Comparison of ENCODE assay signal across 22 mouse cellular contexts in the genomic region with DNA sequence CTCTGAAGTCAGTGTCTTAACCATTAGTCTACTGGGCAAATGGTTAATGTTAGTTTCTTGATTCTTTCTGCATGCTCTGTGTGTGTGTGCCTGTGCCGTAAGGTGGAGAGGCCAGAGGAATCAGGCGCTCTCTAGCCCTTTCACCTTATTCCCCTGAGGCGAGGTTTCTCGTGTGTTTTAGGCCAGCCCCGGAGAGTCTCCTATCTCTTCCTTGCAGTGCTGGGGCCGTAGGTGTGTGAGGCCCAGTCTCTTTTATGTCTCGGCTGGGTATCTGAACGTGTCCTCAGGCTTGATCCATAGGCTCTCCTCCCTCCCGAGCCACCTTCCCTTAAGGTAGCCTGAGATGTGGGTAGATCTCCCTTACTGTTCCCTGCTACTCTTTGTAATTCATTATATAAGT. TPM values are rescaled to one million over a fixed set of nuclear protein-coding genes. Genes with fewer than 3 reads are reported as not detected.
DNase-seq lines count a peak whose midpoint lies in the region; ATAC-seq lines count a peak whose summit lies in the region.
"Had no signal": no experiment of that assay in that cellular context is flagged by ENCODE, and none has a peak within 500 bp of the region (broad histone marks: within the 10 kb centered on the region; RNA-seq: fewer than 3 reads in every experiment).

No protein-coding gene starts in this region.

- no peaks in the 10 kb centered on the region for H3K27me3 ChIP-seq in liver, embryonic 11.5 days (replicated peaks; ENCODE audit: control insufficient read depth, insufficient read depth, low read length)
- H3K27me3 ChIP-seq: hindbrain, embryonic 13.5 days; limb, embryonic 12.5 days; lung, embryonic 15.5 days; midbrain, embryonic 13.5 days had no signal

- peaks cover 18% of the 10 kb centered on the region for H3K4me1 ChIP-seq in liver, embryonic 11.5 days (replicated peaks; ENCODE audit: control insufficient read depth, insufficient read depth, low read length)
- H3K4me1 ChIP-seq: midbrain, embryonic 13.5 days had no signal

- H3K4me2 ChIP-seq in liver, embryonic 11.5 days: peak overlapping the region; percentile 49
- H3K4me2 ChIP-seq: hindbrain, embryonic 13.5 days; limb, embryonic 12.5 days; lung, embryonic 15.5 days; midbrain, embryonic 13.5 days had no signal

- peak; percentile 57 for DNase-seq in heart, adult 11 months
- DNase-seq in heart, adult 8-10 months (ENCODE audit: low spot score): no peak
- DNase-seq in c-Kit-positive CD71-positive TER-119-positive erythroid progenitor cells, embryonic 14.5 days (ENCODE audit: low spot score): peak; percentile 76
- DNase-seq in liver, embryonic 11.5 days (ENCODE audit: low spot score): no peak
- DNase-seq in Muller cell, postnatal 12 days (ENCODE audit: inconsistent ontology term): no peak
- DNase-seq in urinary bladder, adult 18-20 months (ENCODE audit: low spot score in 2 of 2): no peak
- DNase-seq in cerebellum, adult 9-11 months: no peak
- DNase-seq: adrenal gland, adult 8-10 months; cerebellum, adult 11-12 months; gastrocnemius, postnatal 14 days; kidney, adult 11 months; kidney, postnatal 25 days; retina, postnatal 1 day had no signal

- WGBS in liver, embryonic 11.5 days: 33% methylated on average over 9 of the region's 9 CpGs

- peak overlapping the region; percentile 68; the same call in 1 of the 2 replicates for H3K27ac ChIP-seq in liver, embryonic 11.5 days (ENCODE audit: low read depth, low read length)
- H3K27ac ChIP-seq: hindbrain, embryonic 13.5 days; left cerebral cortex, adult 2 months; limb, embryonic 12.5 days; lung, embryonic 15.5 days; macrophage; midbrain, embryonic 13.5 days had no signal

- H3K4me3 ChIP-seq in liver, embryonic 11.5 days (ENCODE audit: low read depth, low read length): no peak overlapping the region
- H3K4me3 ChIP-seq: hindbrain, embryonic 13.5 days; left cerebral cortex, adult 2 months; limb, embryonic 12.5 days; lung, embryonic 15.5 days; midbrain, embryonic 13.5 days; myocyte had no signal

- H3K36me3 ChIP-seq in liver, embryonic 11.5 days (ENCODE audit: control insufficient read depth, insufficient read depth, low read length): no peaks in the 10 kb centered on the region
- H3K36me3 ChIP-seq: hindbrain, embryonic 13.5 days; midbrain, embryonic 13.5 days had no signal

- H3K9me3 ChIP-seq in liver, embryonic 11.5 days (ENCODE audit: control insufficient read depth, low read length): no peaks in the 10 kb centered on the region
- H3K9me3 ChIP-seq: hindbrain, embryonic 13.5 days; limb, embryonic 12.5 days; lung, embryonic 15.5 days; midbrain, embryonic 13.5 days had no signal

- H3K9ac ChIP-seq in liver, embryonic 11.5 days (ENCODE audit: low read depth, low read length): peak overlapping the region; percentile 36; the same call in 1 of the 2 replicates
- H3K9ac ChIP-seq: hindbrain, embryonic 13.5 days; limb, embryonic 12.5 days; lung, embryonic 15.5 days; midbrain, embryonic 13.5 days had no signal

- peak; percentile 96 for ATAC-seq in liver, embryonic 11.5 days (replicated peaks; ENCODE audit: low FRiP score)
- peak; percentile 94 for ATAC-seq in megakaryocyte-erythroid progenitor cell, adult 5-6 weeks (replicated peaks; ENCODE audit: low FRiP score, low TSS enrichment, poor library complexity, severe bottlenecking)
- ATAC-seq: CD4-positive, CD25-positive, alpha-beta regulatory T cell, adult 4 months; midbrain, embryonic 13.5 days had no signal

RNA-seq across cellular contexts. Expression of a gene that starts 24.9 kb away (rescaled TPM):
- 10 to 100 TPM; 20.6 to 24.0 (median 21.6) TPM for total RNA-seq in heart, adult 8-10 months (2022)
- 35.8 and 38.7 TPM in 2 replicates for polyA plus RNA-seq in liver, embryonic 11.5 days (2014; fragmentation: Nextera tagmentation; extraction: Ambion mirVana)
- total RNA-seq in megakaryocyte-erythroid progenitor cell, adult 5-6 weeks (2014; fragmentation: Nextera tagmentation): 26.9 and 33.8 TPM in 2 replicates
- 57.3 and 94.9 TPM in 2 replicates for total RNA-seq in megakaryocyte-erythroid progenitor cell, adult 5-6 weeks (2017)

RNA-seq across cellular contexts. Expression of a gene that starts 25.2 kb away (rescaled TPM):
- total RNA-seq in heart, adult 8-10 months (2022): 10 to 100 TPM in 3 of 4 experiments, 1 to 10 TPM in 1; 9.9 to 12.5 (median 12.0) TPM
- 22.7 and 25.3 TPM in 2 replicates for polyA plus RNA-seq in liver, embryonic 11.5 days (2014; fragmentation: Nextera tagmentation; extraction: Ambion mirVana)
- 51.9 and 58.5 TPM in 2 replicates for total RNA-seq in megakaryocyte-erythroid progenitor cell, adult 5-6 weeks (2014; fragmentation: Nextera tagmentation)
- total RNA-seq in megakaryocyte-erythroid progenitor cell, adult 5-6 weeks (2017): 111 and 178 TPM in 2 replicates

RNA-seq across cellular contexts. Expression of a gene that starts 54.6 kb away (rescaled TPM):
- under 1 TPM in 3 of 4 experiments, not detected in 1; 0.11 to 0.16 (median 0.16) TPM for total RNA-seq in heart, adult 8-10 months (2022)
- 4.1 and 4.3 TPM in 2 replicates for polyA plus RNA-seq in liver, embryonic 11.5 days (2014; fragmentation: Nextera tagmentation; extraction: Ambion mirVana)
- 3.3 and 4.0 TPM in 2 replicates for total RNA-seq in megakaryocyte-erythroid progenitor cell, adult 5-6 weeks (2014; fragmentation: Nextera tagmentation)
- 4.4 and 5.1 TPM in 2 replicates for total RNA-seq in megakaryocyte-erythroid progenitor cell, adult 5-6 weeks (2017)
- polyA plus RNA-seq: CD4-positive, CD25-positive, alpha-beta regulatory T cell, adult 4 months had no signal

Comparison
In these comparisons a context has a peak if more than half of its experiments do, and no peak if none do; other contexts are left out.
1. DNase-seq: peak in heart, adult 11 months (single experiment) and c-Kit-positive CD71-positive TER-119-positive erythroid progenitor cells, embryonic 14.5 days (single experiment); none in heart, adult 8-10 months (single experiment), liver, embryonic 11.5 days (single experiment), Muller cell, postnatal 12 days (single experiment), urinary bladder, adult 18-20 months (0 of 2) and cerebellum, adult 9-11 months (single experiment).